Mouse (Mus musculus) left cerebral cortex, adult 18-20 months (tissue): ENCODE data around the gene Gpr85. TPM values are rescaled to one million over a fixed set of nuclear protein-coding genes. Genes with fewer than 3 reads are reported as not detected.
"Not testable (repeated sequence)": the region's sequence is repeated elsewhere in the genome, so short reads cannot be mapped to it uniquely, and the experiment has no call there.

Experiments used
- DNase-seq, 2 experiments: peaks; one replicate each; pipeline ENCODE4 v3.0.0; 2021 to 2022; ENCODE audit warnings: low spot score in 2 of 2, mixed read lengths in 1 of 2
- long read RNA-seq, 2 experiments: library from polyadenylated mRNA; stranded (forward); transcript quantifications; one replicate each; pipeline ENCODE4 v2.0.0; 2021
- total RNA-seq, 2 experiments: library from RNA; stranded (reverse); gene quantifications; 2 replicates each; pipeline ENCODE4 v1.2.3; 2021

Gene Gpr85
- total RNA-seq = 10 to 100 TPM; 34.4 to 36.8 TPM
- long read RNA-seq, experiment 1, transcript Gpr85-202 (1 exons, 2,165 nt) = major isoform, 6 of 54 reads
- long read RNA-seq, experiment 1, transcript Gpr85-203 (2 exons, 2,182 nt) = minor isoform, 5 of 54 reads
- long read RNA-seq, experiment 1, partial matches to known transcripts = 17 of 54 reads
- long read RNA-seq, experiment 1, other reads (novel, unspliced or antisense) = 23 of 54 reads
- long read RNA-seq, experiment 2, partial matches to known transcripts = 10 of 25 reads
- long read RNA-seq, experiment 2, other reads (novel, unspliced or antisense) = 12 of 25 reads

DNA sequence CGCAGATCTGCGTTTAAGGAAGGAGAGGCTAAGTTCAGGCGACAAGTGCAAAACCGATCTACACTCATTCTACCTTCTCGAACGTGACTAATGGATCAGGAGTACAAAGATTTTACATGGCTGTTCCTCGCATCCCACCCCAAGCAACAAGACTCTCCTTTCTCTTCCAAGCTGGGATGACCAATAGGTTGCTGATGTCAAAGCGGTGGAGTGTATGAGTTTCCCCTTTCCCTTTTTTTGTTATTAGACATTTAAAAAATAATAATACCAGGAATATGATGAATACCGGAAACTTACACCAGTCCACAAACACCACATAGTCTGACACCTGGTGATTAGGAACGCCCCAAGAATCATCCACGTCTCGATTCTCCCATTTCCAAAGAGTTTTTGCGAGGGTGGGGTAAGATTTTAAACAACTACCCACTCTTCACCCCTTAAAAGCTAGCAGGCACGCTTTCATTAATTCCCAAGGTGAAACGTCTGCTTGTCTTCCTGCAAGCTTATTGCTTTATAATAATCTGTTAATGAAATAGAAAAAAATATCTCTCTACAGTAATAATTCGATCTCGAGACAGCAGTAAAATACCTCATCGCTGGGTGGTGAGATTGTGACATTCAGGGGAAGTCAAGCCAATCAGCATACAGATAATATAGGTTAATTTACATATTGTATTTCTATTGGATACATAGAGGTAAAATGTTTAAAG lies at the start of gene Gpr85:
Gene Gpr85 (minus strand): TSS at position 598 of the 710 bp plus-strand sequence.
- DNase-seq = peak; percentile 15 to 21

DNA sequence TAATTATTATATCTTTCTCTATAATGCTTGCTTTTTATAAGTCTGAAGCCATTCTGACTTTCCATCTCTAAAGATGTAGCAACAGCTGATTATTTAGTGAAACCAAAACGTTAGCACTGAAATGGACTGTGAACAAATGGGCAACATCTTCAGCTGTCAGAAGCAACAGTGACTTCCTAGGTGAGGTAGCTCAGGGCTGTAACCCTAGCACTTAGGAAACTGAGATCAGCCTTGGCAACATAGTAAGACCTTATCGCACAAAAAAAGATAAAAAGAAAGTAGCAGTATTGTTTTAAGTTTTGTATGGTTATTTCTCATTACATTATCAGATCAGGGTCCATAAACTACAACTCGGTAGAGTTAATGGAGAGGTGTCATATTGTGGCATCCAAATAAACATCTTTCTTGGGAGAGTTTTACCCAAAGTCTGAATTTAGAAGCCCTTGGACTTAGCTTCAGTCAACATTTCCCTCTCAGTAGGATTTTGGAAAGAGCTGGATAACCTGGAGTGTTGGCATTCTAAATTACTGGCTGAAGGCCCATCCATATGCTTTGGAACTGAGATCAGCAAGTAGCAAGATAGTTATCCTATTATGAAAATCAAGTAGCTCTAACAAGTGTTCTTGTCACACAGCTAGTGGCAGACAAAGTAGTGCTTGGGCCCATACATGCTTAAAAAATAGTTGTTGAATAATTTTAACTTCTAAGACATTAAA lies 45.3 kb upstream of the Gpr85 start:
- no peak for DNase-seq

DNA sequence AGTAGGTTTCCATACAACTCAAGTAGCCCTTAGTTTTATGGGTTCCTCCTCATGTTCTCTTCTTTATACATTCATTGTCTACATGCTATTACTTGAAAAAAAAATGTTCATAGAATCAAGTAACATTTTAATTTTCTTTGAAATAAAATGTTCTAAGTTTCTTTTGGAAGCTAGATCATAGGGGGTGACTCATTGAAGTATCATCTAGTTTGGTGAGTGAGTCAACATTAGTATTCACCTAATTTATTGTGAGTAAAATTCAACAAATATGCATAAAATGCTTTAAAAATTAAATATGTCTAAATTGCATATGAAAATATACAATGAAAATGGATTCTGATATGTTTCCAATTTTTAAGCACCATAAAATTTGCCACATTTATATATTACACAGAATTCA lies 43.2 kb upstream of the Gpr85 start:
- no peak for DNase-seq

DNA sequence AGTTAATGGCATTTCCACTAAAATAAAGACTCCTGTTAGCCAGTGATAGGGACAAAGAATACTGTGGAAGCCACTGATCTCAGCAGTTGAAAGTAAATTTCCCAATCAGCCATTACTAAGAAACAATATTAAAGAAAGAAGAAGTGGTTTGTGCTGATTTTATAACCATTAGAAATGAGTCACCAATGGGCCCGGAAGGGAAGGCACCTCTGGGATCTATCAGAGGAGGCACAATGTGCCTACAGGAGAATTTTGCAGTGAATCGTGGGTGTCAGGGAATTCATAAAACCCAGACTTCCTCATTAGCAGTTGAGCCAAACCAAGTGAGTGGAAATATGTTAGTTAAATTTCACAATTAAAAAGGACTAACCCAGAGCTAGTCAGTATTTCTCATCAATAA lies 34.2 kb upstream of the Gpr85 start:
- DNase-seq = no peak

DNA sequence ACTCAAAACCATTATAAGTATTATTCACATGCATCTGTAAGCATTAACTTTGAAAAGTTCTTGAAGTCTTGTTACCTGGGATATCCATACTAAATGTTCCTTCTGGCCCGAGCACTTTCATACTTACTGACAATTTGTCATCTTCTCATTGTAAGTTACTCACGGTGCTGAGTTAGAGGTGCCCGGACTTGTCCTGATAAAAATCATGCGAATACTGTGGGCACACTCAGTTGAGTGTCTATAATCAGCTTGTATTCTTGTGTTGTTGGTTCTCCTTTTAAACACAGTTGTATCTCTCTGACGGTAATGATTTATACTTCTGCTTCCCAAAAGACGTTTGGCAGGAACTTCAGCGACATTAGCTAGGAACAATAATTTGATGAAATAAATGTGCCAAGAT lies 32.3 kb upstream of the Gpr85 start:
- DNase-seq = peak in 1 of 2 experiments; percentile 1

DNA sequence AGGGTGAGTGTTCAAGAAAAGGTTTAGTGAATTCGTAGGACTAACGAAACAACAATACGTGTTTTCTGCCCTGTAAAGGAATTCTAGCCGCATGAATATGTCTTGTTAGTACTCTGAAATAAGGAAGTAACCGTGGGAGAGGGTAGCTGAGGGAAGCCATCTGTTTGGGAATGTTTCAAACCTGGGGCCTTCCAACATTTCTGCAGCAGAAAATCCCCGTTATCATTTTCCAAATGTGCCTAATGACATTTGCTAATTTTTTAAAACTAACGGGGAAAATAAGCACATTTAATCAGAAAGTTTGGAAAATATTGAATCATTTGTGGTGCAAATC lies 31.9 kb upstream of the Gpr85 start:
- no peak for DNase-seq

DNA sequence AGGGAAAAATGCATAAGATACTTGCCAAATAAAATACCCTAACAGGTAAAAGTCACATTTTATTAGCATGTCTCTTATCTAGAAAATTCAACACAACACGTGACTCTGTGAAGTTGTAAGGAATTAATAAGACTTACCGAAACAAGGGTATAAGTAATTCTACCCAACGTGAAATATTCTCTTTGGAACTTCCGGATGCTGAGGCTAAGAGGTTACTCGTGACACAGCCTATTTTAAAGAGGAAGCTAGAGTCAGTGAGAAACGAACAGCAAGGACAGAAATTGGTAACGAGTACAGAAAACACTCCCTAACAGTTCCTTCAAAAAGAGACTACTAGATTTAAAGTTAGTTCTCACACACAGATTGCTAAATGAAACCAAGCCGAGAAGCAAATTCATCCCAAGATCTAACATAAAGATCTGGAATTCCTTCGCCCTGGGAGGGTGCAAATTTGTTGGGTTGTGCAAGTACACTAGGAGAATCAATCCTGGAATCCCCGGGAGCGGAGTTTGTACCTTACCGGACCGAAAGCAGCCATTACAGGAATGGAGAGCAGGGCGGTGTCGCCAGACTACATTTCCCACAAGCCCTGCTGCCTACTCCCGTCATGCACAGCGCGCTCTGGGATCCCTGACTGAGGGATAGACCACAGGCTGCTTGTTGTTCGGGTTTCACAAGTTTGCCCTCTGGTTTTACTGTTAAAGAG lies 31.3 kb upstream of the Gpr85 start, which contains the start of gene 2610001J05Rik:
Gene 2610001J05Rik (minus strand): TSS at position 600 of the 706 bp plus-strand sequence.
- peak; percentile 91 to 94 for DNase-seq

DNA sequence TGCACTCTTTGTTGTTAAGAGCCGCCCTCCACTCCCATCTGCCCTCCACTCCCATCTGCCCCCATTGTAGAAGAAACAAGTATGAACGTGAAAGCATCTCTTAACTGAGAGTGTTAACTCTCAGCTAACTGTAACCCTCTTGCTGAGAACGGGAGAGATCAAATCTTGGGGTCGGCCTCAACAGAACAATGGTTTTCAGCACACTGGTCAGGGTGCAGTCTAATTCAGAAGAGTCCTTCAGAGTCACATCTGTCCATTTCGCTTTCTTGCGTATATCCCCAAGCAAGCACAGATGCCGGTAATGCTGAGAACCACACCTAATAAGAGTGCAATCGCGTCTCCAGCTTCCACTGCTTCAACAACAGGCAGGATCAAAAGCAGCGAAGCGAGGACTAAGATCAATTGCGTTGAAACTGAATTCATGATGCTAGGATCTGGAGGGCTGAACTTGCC lies 30.6 kb upstream of the Gpr85 start:
- DNase-seq = peak in 1 of 2 experiments; percentile 2

DNA sequence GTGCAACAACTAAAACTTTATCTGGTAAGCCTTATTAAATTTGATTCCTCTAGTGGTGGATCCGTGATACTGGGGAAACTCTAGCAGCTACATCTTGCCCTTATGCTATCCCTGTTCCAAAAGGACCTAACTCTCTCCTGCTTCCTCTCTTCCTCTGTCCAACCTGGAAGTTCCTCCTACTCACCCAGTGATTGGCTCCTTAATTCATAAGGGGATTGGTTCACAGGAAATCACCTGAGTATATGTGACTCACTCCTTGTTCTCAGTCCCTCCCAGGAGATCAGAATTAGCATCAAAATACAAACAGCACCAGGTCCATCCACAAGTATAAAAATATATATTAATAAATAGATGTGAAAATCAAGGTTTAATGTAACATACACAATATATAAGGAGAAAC lies 20.9 kb upstream of the Gpr85 start:
- no peak for DNase-seq

DNA sequence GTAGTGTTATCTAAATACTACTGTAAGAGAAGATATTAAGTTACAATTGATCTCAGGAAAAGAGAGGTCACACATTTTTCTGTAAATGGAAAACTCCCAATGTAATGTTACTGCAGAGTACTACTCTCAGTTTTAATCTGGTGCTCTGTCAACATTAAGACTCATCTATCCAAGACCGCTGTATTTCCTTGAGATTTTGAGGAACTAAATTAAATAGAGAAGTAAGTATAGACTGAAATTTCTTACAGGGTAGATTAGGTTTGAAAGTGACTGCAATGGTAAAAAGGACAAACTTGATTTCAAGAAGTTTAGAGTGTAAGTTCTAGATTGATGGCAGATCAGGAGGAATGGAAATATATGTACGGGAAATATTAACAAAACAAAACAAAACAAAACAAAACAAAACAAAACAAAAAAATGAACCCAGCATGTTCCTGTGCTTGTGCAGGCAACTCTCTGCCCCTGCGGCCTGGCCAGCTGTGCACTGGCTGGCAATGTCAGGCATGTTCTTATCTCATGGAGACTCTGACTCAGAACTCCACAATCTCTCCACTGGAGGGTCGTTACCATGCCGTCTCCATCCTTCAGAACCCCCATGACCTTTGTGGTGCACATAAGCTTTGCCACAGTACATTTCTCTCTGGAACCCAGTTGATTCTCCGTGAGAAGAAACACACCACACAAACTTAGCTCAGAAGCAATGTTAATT lies 20.3 kb upstream of the Gpr85 start:
- DNase-seq = no peak

DNA sequence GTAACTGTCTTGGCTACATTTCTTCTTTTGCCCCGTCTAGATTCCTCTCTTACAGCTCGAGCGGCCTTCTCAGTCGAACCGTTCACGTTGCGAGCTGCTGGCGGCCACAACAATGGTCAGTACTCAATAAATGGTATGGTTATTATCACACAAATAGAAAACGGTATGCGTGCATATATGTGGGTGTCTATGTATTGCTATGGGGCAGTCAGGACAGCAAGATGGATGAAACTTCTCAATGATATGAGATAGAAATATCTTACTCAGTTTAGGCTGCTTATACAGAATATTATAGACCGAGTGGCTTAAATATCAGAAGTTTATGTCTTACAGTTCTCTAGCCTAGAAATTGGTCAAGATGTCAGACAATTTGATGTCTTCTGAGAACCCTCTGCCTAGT lies 14.5 kb upstream of the Gpr85 start:
- DNase-seq = no peak

DNA sequence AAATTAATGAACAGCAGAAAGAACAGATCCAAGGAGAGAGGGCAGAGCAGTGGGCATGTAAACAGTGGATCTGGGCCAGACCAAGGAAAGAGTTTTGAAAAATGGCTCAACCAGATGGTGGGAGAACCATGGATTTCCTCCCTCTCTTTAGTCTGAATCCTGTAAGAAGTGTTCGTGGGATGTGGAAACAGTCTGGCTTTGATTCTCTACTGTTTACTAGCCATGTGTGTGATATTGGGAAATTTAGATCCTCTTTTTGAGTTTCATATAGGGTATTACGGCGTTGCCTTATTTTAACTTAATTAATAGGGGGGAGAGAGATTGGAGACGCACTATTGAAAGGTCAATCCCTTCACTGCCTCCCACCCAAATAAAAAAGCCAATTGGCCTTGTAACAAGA lies 13.5 kb upstream of the Gpr85 start:
- DNase-seq = no peak

DNA sequence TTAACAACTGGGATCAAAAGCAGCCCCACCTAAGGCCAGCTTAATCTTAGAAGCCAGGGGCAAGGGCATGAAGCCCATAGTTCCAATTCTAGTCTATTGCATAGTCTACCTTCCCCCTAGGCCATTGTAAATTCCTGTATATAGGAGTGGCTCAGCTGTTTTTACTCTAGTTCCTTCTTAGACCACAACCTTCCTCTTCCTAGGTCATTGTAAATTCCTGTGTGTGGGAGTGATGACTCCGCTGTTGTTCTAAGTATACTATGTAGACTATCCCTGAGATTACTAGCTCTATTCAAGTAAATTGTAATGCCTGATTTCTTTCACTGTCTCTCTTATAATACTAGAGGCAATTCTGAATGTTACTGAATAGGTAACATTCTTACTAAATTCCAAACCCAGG lies 6.3 kb upstream of the Gpr85 start:
- DNase-seq = not testable (repeated sequence)

DNA sequence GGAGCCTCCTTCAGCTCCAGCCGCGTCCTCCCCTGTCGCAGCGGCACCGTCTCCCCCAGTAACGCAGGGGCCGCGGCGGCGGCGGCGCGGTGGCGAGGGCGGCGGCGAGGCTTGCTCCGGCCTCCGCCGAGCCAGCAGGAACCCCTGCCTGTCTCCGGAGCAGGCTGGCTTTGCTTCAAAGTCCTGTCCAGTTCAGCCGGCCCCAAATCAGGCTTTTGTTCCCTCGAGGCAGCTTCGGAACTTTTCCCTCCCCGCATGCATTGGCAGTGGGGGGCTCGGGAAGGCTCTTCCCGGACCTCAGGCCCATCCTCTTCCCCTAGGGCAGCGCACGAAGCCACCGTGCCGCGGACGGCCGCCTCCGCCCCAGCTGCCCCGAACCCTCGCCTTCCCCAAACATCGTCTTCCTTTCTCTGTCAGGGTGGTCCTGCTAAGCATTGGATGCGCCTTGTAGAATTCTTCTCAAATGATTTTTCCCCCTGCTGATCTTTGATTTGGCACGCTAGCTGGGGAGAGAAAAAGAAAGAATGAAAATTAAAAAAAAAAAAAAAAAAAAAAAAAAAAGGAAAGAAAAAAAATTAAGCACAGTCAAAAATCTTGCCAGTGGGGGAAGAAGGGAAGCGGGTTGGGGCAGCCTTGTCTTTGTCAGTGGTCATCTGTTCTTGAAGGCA lies 931 bp downstream of the Gpr85 start:
- DNase-seq = peak; percentile 81 to 85

DNA sequence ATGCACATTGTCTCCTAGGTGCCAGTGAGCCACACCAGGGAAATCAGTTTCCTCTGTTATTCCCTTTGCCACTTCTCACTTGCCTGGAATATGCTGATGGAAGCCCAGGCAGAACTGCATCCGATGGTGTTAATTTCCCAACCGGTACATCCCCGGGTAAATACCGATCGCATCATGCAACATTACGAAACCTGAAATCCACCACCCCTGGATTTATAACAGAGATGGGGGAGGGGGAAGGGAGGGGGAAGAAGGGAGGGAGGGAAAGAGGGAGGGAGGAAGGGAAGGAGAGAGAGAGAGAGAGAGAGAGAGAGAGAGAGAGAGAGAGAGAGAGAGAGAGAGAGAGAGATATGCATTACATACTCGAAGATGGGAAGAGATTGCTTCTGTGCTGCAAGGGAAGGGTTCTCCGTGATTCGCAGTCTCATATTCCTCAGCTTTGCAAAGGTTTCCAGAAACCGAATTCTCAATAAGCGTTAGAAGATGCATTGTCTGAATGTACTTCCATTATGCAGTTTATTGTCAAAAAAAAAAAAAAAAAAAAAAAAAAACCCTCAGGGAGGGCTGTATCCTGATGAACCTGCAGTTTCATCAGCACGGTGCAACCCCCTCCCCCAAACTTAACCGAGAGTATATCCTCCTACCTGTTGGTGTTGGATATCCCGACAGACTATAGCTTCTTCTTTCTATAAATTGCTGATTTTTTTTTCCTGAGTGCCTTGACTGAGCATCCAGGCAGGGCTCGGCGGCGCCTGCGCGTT lies 1.6 kb downstream of the Gpr85 start:
- peak; percentile 22 to 30 for DNase-seq

DNA sequence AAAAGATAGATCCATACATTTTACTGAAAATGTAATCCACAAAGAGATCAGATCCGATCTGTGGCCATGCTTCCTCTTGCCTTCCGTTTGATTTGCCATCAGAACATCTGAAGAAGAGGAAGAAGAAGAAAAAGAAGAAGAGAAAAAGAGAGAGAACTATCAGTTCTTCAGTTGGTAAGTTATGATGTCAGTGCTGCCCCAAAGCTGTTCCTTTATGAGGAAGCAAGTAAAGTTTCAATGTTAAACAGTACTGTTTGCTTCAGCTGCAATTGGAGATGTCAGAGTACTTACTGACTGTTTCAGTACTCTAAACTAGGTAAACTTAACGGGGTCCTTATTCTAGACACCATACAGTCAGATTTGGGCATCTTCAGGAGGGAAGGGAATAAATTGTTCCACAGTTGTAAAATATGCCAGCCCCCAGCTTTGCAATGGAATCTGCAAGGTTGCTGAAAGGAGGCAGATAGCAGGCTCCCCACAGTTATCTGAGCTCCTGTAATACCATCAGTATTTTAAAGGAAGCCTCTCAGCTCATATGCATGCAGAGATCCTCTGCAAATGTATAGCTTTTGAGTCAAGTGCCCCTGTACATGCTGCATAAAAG lies 2.7 kb downstream of the Gpr85 start:
- peak in 1 of 2 experiments; percentile 5 for DNase-seq

DNA sequence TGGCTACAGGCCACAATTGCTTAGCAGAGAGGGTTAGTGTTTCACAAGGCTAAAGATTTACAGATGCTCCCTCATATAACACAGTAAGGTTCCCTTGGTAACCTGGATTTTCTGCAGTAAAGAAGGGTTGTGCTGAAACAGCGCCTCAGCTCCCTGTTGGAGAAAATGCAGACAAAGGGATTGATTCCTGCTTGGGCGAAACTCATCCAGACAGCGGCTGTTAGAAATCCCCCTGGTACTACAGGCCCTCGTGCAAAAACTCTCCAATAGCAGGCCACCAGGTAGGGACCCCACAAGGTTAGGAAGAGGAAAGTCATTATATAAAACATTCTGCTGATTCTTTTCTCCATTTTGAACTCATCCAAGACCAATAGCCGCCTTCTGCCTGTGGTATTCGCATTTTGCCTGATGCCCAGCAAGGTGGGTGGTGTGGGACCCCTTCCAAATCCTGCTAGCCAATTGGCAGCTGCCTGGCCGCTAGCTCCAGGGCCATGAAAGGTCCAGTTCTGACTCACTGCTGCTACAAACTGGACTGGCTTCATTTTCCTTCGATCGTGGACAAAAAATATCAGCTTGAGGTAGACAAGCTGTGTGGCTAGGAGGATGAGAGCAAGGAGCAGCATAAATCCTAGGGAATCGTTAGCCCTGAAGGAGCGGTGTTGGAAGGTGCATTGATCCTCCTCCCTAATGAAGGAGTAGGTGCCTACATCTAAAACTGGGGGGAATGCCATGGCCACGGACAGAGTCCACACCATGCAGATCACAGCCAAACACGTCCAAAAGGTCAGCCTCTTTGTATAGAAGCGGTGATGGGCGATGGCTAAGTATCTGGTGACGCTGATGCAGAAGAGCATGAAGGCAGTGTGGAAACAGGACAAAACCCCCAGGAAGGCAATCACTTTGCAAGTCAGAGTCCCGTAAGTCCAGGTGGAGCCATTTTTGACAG lies 3.7 kb downstream of the Gpr85 start:
- peak; percentile 29 to 48 for DNase-seq

DNA sequence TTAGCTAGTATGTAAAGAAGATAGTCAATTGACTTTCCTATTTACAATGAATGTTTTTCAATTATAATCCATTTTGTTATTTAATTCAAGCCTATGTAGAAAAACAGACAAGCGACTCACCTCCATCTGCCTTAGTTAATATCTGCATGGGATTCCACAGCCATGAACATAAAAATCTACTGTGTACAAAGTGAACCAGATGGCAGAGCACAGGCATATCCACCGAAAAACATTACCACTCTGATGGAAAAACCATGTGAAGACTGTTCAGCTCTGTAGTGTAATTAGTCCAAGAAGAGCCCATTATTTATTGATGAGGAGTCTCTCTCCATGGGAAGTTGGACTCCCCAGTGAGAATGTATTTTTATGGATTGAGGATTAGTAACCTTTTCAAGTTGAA lies 7.0 kb downstream of the Gpr85 start:
- DNase-seq = no peak
